Mouse (Mus musculus) kidney, adult 2 months (tissue): Measurements from ENCODE around the gene Shb.

Source experiments
- CTCF ChIP-seq: fragments of 200-500 bp; conservative IDR thresholded peaks from 2 replicates; pipeline ENCODE4 v1.5.1; 2011; ENCODE audit warnings: low read depth, mild to moderate bottlenecking, control low read depth, low read length, moderate library complexity, mixed read lengths; ENCODE audit not compliant: insufficient read depth, insufficient read length
- POLR2A ChIP-seq: fragments of 200-500 bp; IDR thresholded peaks from one replicate; pipeline ENCODE4 v1.6.1; 2011; ENCODE audit warnings: low read depth, low read length, control low read depth

- TF ChIP-seq CTCF: no peak
- TF ChIP-seq POLR2A: no peak
These were observed 88.6 kb downstream of the Shb start for GRCm38 (mm10) chr4:45443652-45444051.
